ENCODE assay signal across 8 mouse cellular contexts in the genomic region with DNA sequence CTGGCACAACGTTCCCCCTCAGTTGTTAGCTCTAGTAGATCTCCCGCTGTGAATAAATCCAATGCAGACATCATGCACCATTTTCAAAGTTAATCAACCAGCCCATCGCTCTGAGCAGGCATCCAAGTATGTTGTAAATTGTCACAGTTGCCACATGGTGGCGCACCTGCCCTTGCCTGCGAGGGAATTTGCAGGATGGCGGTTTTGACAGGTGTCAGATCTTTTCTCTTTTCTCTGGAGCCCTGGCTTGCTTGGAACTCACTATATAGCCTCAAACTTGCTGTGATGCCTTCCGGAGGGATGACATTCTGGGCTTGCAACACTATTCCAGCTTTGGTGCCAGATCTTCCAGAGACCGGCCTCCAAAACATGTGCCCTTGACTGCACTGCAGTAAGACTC. TPM values are rescaled to one million over a fixed set of nuclear protein-coding genes. Genes with fewer than 3 reads are reported as not detected.
DNase-seq lines count a peak whose midpoint lies in the region; ATAC-seq and TF ChIP-seq lines count a peak whose summit lies in the region.

No protein-coding gene starts in this region.

- no peak for TF ChIP-seq POLR2A in bone marrow macrophage, adult 2 months (IDR thresholded peaks at IDR 0.05; ENCODE audit: borderline replicate concordance, low read depth, low read length)

- peak; percentile 44 to 53 for DNase-seq in adrenal gland, adult 18-20 months (ENCODE audit: low spot score in 2 of 2)
- DNase-seq in adrenal gland, postnatal 4 days (ENCODE audit: low spot score in 2 of 2), result no peak
- peak; percentile 65 for DNase-seq in midbrain, embryonic 10.5 days (ENCODE audit: low spot score)
- DNase-seq in limb, embryonic 11.5 days (ENCODE audit: low spot score), result peak; percentile 79
- peak; percentile 83 for DNase-seq in right cerebral cortex, postnatal 4 days

- no peaks in the 10 kb centered on the region for H3K9me3 ChIP-seq in midbrain, embryonic 10.5 days (replicated peaks)
- H3K9me3 ChIP-seq in midbrain, embryonic 16.5 days (replicated peaks; ENCODE audit: control insufficient read depth, low read length, poor library complexity, severe bottlenecking), result no peaks in the 10 kb centered on the region
- no peaks in the 10 kb centered on the region for H3K9me3 ChIP-seq in forebrain, embryonic 13.5 days (replicated peaks)
- no peaks in the 10 kb centered on the region for H3K9me3 ChIP-seq in limb, embryonic 11.5 days (ENCODE audit: control insufficient read depth, low read length)

- TF ChIP-seq CTCF in bone marrow macrophage, adult 2 months (IDR thresholded peaks at IDR 0.05; ENCODE audit: low read depth, low read length), result peak; percentile 63

- H3K4me1 ChIP-seq in midbrain, embryonic 10.5 days, result peaks cover 32% of the 10 kb centered on the region
- peaks cover 14% of the 10 kb centered on the region for H3K4me1 ChIP-seq in midbrain, embryonic 16.5 days (ENCODE audit: control insufficient read depth, insufficient read depth, low read length)
- H3K4me1 ChIP-seq in bone marrow macrophage, adult 2 months (ENCODE audit: control insufficient read depth, insufficient read depth, low read length), result no peaks in the 10 kb centered on the region
- H3K4me1 ChIP-seq in forebrain, embryonic 13.5 days, result peaks cover 36% of the 10 kb centered on the region
- peaks cover 6% of the 10 kb centered on the region; the same call in 1 of the 2 replicates for H3K4me1 ChIP-seq in limb, embryonic 11.5 days (ENCODE audit: control insufficient read depth, insufficient read depth, low read length)

- H3K9ac ChIP-seq in midbrain, embryonic 16.5 days (ENCODE audit: low read depth, low read length), result no peak overlapping the region
- H3K9ac ChIP-seq in forebrain, embryonic 13.5 days, result 0 out of 2 replicates have a peak overlapping the region, but pooled peaks have one; percentile 12
- no peak overlapping the region for H3K9ac ChIP-seq in limb, embryonic 11.5 days (ENCODE audit: low read length)

- H3K27ac ChIP-seq in midbrain, embryonic 10.5 days (replicated peaks), result no peak overlapping the region
- H3K27ac ChIP-seq in midbrain, embryonic 16.5 days (ENCODE audit: low read length), result no peak overlapping the region
- no peak overlapping the region for H3K27ac ChIP-seq in bone marrow macrophage, adult 2 months (ENCODE audit: insufficient read depth, low read depth, low read length)
- H3K27ac ChIP-seq in forebrain, embryonic 13.5 days, result 0 out of 2 replicates have a peak overlapping the region, but pooled peaks have one; percentile 15
- no peak overlapping the region for H3K27ac ChIP-seq in limb, embryonic 11.5 days (replicated peaks; ENCODE audit: low read depth, low read length)

- H3K36me3 ChIP-seq in midbrain, embryonic 10.5 days, result no peaks in the 10 kb centered on the region
- H3K36me3 ChIP-seq in midbrain, embryonic 16.5 days (ENCODE audit: control insufficient read depth, insufficient read depth, low read length), result no peaks in the 10 kb centered on the region
- H3K36me3 ChIP-seq in forebrain, embryonic 13.5 days (ENCODE audit: poor library complexity, severe bottlenecking), result no peaks in the 10 kb centered on the region
- H3K36me3 ChIP-seq in limb, embryonic 11.5 days (ENCODE audit: control insufficient read depth, insufficient read depth, low read length), result no peaks in the 10 kb centered on the region

- no peak overlapping the region for H3K4me3 ChIP-seq in midbrain, embryonic 10.5 days
- no peak overlapping the region for H3K4me3 ChIP-seq in midbrain, embryonic 16.5 days (ENCODE audit: low read depth, low read length)
- H3K4me3 ChIP-seq in bone marrow macrophage, adult 2 months (ENCODE audit: insufficient read depth, low read length), result no peak overlapping the region
- H3K4me3 ChIP-seq in forebrain, embryonic 13.5 days, result no peak overlapping the region
- no peak overlapping the region for H3K4me3 ChIP-seq in limb, embryonic 11.5 days (ENCODE audit: low read depth, low read length)

- 9% methylated on average over 8 of the region's 8 CpGs for WGBS in midbrain, embryonic 10.5 days
- WGBS in midbrain, embryonic 16.5 days, result 6% methylated on average over 8 of the region's 8 CpGs
- 4% methylated on average over 8 of the region's 8 CpGs for WGBS in forebrain, embryonic 13.5 days
- WGBS in limb, embryonic 11.5 days, result 10% methylated on average over 8 of the region's 8 CpGs

- peaks cover 76% of the 10 kb centered on the region for H3K27me3 ChIP-seq in midbrain, embryonic 10.5 days (ENCODE audit: low read depth, poor library complexity, severe bottlenecking)
- H3K27me3 ChIP-seq in midbrain, embryonic 16.5 days (ENCODE audit: control insufficient read depth, insufficient read depth, low read depth, low read length), result peaks cover 17% of the 10 kb centered on the region
- no peaks in the 10 kb centered on the region for H3K27me3 ChIP-seq in forebrain, embryonic 13.5 days
- peaks cover 48% of the 10 kb centered on the region for H3K27me3 ChIP-seq in limb, embryonic 11.5 days (ENCODE audit: control insufficient read depth, insufficient read depth, low read length)

- H3K4me2 ChIP-seq in midbrain, embryonic 16.5 days (ENCODE audit: low read length), result no peak overlapping the region
- H3K4me2 ChIP-seq in forebrain, embryonic 13.5 days, result no peak overlapping the region
- no peak overlapping the region for H3K4me2 ChIP-seq in limb, embryonic 11.5 days (ENCODE audit: low read depth, severe bottlenecking)

- ATAC-seq in midbrain, embryonic 16.5 days, result no peak
- no peak for ATAC-seq in forebrain, embryonic 13.5 days
- no peak for ATAC-seq in limb, embryonic 11.5 days (ENCODE audit: insufficient number of reproducible peaks, low FRiP score, low TSS enrichment, low read depth)

RNA-seq across cellular contexts. Expression of gene Polg, which starts 27.8 kb away (rescaled TPM):
- total RNA-seq in adrenal gland, adult 18-20 months (2021), result 10 to 100 TPM; 63.5 to 79.3 TPM
- total RNA-seq in adrenal gland, postnatal 4 days (2021), result 10 to 100 TPM; 87.2 to 93.7 TPM
- polyA plus RNA-seq in midbrain, embryonic 10.5 days (2016; fragmentation: Nextera tagmentation; extraction: Ambion mirVana), result 41.3 and 43.2 TPM in 2 replicates
- 19.7 and 22.0 TPM in 2 replicates for polyA plus RNA-seq in midbrain, embryonic 16.5 days (2015; fragmentation: Nextera tagmentation; extraction: Ambion mirVana)
- 54.2 and 56.9 TPM in 2 replicates for polyA plus RNA-seq in bone marrow macrophage, adult 2 months (2012; ENCODE audit: insufficient read depth, insufficient read length, missing spikeins)
- 29.7 and 30.4 TPM in 2 replicates for polyA plus RNA-seq in forebrain, embryonic 13.5 days (2015; fragmentation: Nextera tagmentation; extraction: Ambion mirVana)
- polyA plus RNA-seq in limb, embryonic 11.5 days (2014; fragmentation: Nextera tagmentation; extraction: Ambion mirVana), result 32.1 and 36.6 TPM in 2 replicates

Comparison
In these comparisons a context has a peak if more than half of its experiments do, and no peak if none do; other contexts are left out.
1. DNase-seq: peak in adrenal gland, adult 18-20 months (2 of 2), midbrain, embryonic 10.5 days (single experiment), limb, embryonic 11.5 days (single experiment) and right cerebral cortex, postnatal 4 days (single experiment); none in adrenal gland, postnatal 4 days (0 of 2).